Mouse (Mus musculus): ENCODE data around the gene Xrcc6.
A peak's percentile ranks its signal among the peaks of the same experiment; 100 is the strongest.

The Xrcc6 gene

DNA sequence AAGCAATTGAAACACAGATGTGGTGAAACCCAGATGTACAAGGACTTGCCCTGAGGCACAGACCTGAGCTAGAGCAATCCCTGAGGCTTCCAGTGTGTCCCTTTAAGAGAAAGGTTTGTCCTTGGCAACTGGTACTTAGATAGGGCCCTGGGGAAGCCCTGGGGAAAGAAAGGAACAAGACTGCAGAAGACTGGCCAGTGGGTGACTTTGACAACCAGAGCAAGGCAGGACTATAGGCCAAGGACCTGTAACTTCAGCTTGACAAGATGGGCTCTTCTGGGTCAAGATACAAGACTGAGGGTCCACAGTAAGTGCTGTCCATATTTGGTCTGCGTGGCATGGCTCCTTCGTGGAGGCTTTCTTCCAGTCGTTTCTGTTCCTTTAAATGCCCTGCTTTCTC lies at the start of gene Xrcc6:
Xrcc6 (plus strand) TSS at position 190 of the 400 bp plus-strand sequence.
- DNase-seq (ENCODE audit: low read depth), result no peak

DNA sequence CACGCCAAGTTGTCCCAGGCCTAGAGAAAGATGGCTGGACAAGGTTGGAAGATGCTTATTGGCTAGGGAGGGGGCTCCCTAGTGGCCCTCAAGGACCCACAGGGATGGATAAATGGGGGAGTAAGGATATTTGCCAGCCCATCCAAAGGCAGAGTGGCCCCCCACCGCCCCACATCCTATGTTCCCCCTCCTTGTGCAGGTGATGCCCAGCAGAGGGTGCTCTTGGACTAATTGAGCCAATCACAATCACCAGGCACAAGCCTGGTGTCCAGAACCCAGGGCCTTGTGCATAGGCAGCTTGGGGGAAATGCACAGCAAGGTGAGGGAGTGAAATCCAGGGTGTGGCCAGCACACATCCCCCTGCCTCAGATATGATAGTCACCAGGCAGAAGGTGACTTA lies 49.4 kb upstream of the Xrcc6 start:
- DNase-seq (ENCODE audit: low read depth), result no peak

DNA sequence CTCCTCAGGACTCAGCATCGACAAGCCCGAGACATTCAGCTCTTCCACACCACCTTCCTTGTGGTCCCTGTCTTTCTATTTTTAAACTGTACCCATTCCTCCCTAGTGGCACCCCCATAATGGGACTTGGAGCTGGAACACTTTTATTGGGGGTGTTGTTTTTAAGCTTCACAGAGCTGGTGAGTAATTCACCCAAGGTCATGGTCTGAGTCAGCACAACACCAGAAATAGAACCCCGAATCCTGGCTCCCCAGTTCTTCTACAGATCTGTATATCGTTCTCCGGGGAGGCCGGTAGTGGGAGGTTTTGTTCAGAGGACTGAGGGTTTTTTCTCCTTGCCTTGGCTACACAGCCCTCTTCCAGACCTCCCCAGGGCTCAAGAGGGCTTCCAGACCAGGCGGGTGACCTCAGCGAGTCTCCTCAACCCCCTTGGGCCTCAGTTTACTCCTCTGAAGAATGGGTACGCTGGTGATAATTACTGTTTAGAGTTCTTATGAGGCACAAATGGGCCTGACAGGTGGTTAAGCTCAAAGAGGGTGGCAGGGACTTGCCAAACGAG lies 48.4 kb upstream of the Xrcc6 start:
- DNase-seq (ENCODE audit: low read depth), result no peak

DNA sequence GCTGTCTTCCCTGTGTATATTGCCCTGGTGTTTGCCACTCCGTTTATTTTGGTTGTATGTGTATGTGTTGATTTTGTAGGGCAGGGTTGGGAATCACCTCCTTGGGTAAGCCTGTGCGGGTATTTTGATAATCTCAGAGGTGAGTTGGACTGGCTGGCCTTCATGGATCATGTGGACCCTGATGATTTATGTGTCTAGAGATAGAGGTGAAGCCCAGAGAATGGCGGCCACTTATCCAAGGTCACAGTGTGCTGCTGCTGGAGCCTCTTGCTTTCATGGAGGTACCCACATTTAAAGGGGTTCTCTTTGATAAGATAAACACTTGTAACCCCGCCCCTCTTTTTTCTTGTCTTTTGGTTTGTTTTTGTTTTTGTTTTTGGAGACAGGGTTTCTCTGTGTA lies 47.9 kb upstream of the Xrcc6 start:
- DNase-seq (ENCODE audit: low read depth), result no peak

DNA sequence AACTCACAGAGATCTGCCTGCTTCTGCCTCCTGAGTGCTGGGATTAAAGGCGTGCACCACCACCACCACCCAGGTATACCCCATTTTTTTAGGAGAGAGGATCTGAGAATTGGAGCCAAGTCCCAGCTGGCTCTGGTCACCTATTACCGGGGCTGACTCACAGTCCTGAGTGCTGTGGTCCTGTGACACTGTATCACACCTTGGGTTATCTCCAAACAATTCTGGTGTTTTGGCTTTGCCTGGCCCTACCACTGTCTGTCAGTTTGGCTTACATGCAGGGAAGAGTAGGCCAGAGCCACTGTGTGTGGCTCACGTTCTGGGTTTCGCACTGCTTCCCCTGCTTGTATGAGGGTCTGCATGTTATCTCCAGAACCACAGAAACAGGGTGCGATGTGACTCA lies 47.4 kb upstream of the Xrcc6 start:
- DNase-seq (ENCODE audit: low read depth), result no peak

DNA sequence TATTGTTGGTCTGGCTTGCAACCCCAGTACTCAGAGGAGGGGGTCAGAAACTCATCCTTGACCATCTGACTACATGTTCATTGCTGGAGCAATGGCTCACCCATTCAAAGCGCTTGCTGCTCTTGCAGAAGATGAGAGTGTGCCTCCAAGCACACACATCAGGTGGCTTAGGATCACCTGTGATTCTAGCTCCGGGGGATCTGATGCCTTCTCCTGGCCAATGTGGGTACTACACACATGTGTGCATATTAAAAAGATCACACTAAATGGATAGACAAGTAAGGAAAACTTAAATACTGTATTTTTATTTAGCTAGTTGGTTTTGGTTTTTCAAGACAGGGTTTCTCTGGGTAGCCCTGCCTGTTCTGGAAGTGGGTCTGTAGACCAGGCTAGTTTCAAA lies 46.6 kb upstream of the Xrcc6 start:
- no peak for DNase-seq (ENCODE audit: low read depth)

DNA sequence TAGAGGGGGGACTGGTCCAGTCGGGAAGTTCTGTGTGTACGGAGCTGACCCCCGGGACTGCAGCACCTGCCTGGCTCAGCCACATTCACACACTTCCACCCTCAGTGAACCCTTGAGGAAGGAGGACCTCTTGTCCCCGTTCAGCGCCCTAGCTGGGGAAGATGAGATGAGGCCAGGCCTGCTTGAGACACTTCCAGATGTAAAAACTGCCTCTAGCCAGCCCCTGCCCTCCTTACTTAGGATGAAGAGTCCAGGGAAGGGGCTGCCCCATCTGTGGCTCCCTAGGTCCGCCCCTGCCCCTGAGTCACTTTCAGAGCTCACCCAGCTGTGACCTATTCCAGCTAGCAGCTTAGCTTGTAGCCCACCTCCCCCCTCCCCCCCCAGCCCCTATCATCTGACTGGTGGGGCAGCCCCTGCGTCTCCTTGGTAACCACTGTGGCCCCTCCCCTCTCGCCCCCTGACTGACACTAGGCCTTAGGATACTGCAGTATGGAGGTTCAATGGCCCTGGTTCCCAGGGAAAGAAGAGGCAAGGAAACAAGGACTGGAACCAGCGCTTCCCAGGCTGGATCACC lies 44.4 kb upstream of the Xrcc6 start:
- no peak for DNase-seq (ENCODE audit: low read depth)

DNA sequence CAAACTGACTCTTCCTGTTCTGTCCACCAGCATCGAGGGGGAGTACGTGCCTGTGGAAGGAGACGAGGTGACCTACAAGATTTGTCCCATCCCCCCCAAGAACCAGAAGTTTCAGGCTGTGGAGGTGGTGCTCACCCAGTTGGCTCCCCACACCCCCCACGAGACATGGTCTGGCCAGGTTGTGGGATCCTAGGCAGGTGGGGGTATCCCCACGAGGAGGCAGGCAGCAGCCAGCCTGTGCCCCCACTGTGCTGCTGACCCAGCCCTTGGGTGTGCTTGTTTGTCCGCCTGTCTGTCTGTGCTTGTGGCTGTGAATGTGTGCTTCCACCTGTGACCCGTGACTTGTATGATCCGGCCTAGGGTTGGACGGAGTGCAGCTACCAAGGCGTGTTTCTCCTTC lies 38.6 kb upstream of the Xrcc6 start:
- no peak for DNase-seq (ENCODE audit: low read depth)

DNA sequence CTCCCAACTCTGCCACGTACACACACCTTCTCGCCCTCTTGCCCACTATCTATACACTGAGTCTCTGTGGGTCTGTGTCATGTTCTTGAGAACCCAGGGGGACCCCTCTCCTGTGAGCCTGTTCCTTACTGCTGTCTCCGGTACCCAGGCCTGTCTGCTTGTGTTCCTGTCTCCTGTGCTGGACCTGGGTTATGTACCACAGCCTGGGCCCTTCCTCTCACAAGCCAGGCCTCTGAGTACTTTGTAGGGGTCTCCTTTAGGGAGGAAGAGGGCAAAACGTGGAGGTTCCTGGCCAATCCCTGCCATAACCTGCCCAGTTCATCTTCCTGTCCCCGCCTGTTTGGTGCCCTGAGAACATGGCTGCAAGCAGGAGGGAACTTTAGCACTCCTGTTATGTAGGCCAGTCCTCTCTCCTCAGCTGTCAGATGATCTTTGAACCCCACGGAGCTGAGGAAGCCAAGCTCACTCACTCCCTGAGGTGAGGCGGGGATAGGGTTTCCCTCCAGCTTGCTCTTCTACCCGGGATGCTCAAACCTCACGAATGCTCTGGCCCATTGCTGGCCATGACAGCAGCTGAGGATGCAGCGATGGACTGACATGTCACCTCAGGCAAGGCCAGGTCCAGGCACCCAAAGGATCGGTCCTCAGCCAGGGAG lies 38.0 kb upstream of the Xrcc6 start:
- DNase-seq (ENCODE audit: low read depth), result no peak

DNA sequence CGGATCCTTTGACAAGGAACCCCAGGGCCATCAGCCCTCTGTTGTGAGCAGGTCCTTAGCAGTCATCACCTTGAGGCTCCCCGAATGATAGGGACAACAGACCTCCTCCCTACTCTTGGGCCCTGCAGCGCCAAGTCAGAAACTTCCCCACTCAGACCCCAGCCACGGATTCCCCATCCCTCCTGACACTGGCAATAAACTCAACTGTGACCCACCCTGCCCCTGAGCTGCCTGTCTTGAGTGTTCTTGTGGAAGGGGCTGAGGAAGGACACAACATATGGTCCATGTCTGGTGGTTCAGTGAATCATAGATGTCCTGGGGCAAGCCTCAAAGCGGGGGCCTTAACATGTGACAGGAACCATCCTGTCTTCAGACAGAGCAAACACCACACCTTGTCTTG lies 36.9 kb upstream of the Xrcc6 start:
- DNase-seq (ENCODE audit: low read depth), result no peak

DNA sequence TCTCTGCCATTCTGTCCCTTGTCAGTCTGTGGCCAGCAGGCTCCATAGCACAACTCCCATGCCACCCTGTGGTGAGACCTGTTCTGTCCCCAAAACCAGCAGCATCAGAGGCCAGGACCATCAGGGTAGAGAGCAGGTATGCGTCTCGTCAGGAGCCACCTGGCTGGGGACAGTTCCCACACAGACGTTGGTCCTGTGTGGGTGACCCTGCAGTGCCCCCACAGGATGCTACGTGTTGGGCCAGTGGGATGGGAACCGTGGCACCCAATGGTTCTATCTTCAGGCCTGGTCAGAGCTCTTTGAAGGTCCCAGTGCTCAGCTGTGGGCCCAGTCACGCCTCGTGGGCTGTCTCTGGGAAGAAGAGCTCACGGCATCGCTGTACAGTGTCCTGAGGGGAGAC lies 36.5 kb upstream of the Xrcc6 start:
- DNase-seq (ENCODE audit: low read depth), result no peak

DNA sequence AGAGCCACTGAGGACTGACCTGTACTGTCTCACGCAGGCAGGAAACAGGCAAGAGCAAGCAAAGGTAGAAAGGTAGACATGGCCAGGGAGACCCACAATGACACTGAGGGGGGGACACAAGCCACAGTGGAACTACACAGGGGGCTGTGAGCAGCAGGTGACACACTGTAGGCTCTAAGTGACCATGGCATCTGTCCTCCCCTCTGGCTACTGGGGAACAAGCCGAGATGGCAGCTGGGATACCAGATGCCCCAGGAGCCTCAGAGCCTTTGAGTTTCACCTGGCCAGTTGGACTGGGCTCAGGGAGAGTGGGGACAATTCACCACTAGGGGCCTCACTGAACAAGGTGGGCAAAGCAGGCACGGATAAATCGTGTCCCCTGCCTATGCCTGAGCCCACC lies 35.3 kb upstream of the Xrcc6 start:
- no peak for DNase-seq (ENCODE audit: low read depth)

DNA sequence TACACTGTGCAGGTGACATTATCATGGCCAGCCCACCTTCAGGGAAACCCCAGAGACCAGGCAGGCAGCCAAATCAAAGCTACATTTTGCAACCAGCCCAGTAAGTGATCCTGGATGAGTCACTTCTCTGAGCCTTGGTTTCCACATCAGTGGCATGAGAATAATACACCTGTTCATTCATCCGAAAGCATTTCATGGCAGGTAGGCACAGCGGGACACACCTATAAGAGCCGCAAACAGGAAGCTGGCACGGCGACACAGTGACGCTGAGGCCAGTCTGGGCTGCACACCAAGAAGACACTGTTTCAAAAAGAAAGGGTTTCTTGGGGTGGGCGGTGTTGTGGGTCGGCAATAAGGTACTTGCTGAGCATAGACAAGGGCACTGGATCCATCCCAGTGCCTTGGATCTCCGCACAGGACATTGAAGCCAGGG lies 33.5 kb upstream of the Xrcc6 start:
- no peak for DNase-seq (ENCODE audit: low read depth)

DNA sequence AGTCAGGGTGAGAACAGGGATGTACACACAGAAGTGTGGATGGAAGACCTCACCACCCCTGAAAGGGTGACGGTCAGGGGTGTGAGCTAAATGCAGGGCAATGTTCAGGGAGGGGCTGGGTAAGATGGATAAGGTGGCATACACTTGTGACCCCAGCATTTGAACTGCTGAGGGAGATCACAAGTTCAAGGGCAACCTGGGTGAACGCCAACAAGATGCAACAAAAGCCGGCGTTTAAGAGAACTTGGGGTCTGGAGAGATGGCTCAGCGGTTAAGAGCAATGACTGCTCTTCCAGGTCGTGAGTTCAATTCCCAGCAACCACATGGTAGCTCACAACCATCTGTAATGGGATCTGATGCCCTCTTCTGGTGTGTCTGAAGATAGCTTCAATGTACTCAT lies 32.9 kb upstream of the Xrcc6 start:
- DNase-seq (ENCODE audit: low read depth), result no peak

DNA sequence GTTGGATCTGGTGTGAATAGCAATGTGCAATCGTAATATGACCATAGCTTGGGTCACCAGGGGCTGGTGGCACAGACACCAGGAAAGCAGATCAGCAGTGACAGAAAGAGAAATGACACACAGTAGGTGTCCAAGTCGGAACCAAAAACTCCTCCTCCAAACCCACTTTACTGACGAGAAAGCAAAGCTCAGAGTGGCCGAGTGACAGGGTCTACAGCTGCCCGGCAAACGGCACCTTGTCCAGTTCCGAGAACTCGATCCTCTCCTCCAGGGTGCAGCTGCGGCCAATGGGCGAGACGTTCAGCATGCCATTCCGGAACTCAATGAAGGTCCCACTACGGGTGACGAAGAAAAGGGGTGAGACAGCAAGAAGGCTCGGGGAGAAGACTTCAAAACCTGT lies 32.2 kb upstream of the Xrcc6 start:
- no peak for DNase-seq (ENCODE audit: low read depth)

DNA sequence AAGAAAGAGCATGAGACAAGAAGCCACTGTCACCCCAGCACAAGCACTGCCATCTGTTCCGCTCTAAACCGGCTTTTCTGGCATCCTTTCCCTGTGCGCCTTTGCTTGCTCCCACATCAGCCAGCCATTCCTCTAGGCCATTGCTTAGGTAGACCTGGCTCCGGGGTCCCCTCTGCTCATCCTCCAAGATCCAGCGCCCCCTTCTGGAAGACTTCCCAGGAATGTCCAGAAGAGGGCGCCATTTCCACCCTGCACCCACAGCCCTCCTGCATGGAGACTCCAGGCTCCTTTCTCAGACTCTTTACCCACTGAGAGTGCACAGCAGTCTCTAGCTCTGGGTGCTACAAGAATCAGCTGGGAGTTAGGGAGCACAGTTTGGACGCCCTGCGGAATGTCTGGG lies 31.2 kb upstream of the Xrcc6 start:
- no peak for DNase-seq (ENCODE audit: low read depth)

DNA sequence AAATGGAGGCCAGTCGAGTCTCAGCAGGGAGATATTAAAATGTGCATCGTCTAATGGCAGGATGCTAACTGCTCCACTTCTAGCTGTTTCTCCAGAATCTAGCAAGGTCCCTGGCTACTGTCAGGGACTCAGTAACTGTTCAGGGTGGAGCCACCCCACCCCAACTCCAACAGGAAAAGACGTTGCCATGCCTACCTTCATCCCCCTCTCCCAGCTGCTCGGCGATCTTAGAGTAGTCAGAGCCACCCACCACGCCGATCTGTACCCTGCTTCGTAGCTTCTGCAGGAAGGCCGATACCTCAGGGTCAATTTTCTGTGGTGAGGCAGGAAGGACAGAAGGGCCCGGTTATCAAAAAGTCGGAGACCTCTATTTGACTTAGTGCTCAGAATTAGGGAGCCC lies 30.0 kb upstream of the Xrcc6 start:
- DNase-seq (ENCODE audit: low read depth), result no peak

DNA sequence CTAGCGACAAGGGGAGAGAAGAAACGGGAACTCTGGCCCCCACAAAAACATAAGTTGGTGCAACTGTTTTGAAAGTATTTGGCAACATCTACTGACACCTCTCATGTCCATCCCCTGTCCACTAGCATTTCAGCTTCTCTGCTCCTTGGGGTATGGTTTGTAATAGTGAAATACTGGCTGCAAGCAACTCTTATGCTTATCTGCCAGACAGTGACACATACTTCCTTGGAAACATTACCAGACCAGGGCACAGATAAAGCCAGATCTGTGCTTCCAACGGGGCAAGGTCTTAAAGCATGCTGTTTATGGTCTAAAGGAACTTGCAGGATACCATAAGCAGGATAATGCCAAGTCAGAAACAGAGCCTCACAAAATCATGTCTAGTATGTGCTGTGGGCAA lies 28.7 kb upstream of the Xrcc6 start:
- no peak for DNase-seq (ENCODE audit: low read depth)

DNA sequence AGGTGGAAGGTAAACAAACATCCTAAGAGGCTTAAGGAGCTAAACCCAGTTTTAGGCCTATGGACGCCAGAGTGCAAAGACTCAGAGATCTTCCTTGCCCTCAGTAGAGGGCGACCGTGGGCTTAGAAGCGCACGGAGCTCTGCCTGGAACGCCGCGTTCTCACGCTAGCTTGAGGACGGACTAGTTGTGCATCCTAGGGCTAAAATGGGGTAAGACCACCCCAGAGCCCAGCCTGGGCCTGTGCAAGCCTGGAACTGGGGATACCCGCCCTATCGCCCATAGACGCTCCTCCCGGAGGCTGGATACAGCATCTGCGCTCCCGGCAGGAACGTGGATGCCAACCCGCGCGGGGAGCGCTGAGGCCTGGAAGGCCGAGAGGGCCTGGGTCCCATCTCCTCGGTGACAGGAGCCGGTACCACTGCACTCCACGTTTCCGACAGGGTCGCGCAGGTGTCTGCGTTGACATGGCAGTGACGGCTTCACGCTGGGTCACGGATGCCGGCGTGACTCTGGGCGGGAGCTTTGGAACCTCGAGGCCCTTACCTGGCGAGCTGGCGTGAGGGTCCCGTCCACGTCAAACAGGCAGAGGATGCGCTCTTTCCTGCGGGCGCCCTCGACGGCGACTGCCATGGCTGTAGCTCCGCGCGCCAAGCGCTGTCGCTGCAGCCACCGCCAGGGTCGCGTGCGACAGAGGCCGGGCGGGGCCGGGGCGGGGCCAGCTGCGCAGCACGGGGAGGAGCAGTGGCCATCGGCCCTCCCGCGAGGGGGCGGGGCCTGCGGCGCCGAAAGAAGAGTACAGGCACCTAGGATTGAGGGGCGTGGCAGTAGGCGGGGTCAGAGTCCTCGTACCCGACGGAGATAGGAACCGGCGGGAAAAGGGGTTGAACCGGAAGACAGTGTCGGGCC lies 27.2 kb upstream of the Xrcc6 start, which contains the start of gene Pmm1:
Pmm1 (minus strand) TSS at position 760 of the 907 bp plus-strand sequence.
- DNase-seq (ENCODE audit: low read depth), result peak; percentile 83

DNA sequence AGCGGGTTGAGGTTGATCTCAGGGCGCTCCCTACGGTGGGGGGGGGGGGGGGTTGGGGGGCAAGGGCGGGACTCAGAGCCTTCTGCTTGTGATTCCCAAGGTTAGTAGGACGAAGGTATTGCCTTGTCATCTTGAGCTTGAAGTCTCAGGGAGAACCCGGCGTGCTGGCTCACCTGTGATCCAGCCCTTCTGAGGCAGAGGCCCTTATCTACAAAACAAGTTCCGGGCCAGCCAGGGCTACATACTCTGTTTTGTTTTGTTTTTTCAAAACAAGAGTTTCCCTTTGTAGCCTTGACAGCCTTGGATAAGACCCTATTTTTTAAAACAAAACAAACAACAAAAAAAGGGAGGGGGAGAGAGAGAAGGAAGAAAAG lies 26.6 kb upstream of the Xrcc6 start:
- no peak for DNase-seq (ENCODE audit: low read depth)

DNA sequence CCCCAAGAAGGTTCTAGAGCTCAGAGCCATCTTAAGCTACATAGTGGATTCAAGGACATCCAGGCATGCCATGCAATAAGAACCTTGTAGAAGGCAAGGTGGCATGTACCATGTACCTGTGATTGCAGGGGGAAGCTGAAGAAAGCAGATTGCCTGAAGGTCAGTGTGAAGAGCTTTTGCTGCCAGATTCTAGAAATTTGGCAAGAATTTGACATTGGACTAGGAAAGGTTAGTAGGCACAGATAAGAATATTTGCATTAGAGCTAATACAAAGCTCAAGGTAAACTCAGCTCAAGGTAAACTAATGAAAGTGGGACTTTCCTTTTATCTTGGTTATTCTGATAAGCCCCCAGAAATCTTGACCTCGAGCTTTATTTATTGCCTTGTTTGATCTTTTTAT lies 23.4 kb upstream of the Xrcc6 start:
- no peak for DNase-seq (ENCODE audit: low read depth)

DNA sequence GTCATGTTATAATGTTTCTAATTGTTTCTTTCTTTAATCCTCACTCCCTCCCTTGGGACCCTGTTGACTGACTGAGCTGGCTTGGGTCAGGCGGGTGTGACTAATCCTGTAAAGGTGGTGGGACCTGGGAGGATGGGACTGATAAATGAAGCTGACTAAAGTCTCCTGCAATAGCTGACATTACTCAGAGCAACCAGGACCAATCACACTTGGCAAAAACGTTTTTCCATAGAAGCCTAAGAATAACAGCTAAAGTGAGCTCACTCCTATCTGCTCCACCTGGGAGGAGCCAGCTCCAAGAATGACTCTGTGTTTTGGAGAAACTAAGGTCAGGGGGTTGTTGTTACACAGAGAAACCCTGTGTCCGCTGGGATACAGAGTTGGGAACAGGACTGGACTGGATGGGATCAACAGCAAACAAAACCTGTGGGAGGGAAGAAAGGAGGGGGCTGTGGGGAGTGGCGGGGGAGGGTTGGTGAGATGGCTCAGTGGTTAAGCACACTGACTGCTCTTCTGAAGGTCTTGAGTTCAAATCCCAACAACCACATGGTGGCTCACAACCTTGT lies 22.6 kb upstream of the Xrcc6 start:
- DNase-seq (ENCODE audit: low read depth), result no peak
